Mouse (Mus musculus) CD4-positive, CD25-positive, alpha-beta regulatory T cell, adult 9 weeks (primary cell): Measurements from ENCODE around the gene Olfr599. TPM values are rescaled to one million over a fixed set of nuclear protein-coding genes. Genes with fewer than 3 reads are reported as not detected.

Source experiments
- polyA plus RNA-seq: library from polyadenylated mRNA; unstranded; fragments of 100-300 nt; shearing (Covaris generic); gene quantifications from one replicate; pipeline ENCODE4 v1.2.1, GENCODE M21; 2017

Olfr599 gene
- polyA plus RNA-seq, result not detected

GRCm38 (mm10) chr7:103335617-103336016, at the start of gene Olfr599:
TSS of gene Olfr599 (plus strand) at chr7:103335917.

GRCm38 (mm10) chr7:103305348-103305747, 30.4 kb upstream of the Olfr599 start, which contains the start of gene Olfr596:
TSS of gene Olfr596 (plus strand) at chr7:103305648.

GRCm38 (mm10) chr7:103316015-103316414, 19.7 kb upstream of the Olfr599 start, which contains the start of gene Olfr597:
TSS of gene Olfr597 (plus strand) at chr7:103316315.

DNA sequence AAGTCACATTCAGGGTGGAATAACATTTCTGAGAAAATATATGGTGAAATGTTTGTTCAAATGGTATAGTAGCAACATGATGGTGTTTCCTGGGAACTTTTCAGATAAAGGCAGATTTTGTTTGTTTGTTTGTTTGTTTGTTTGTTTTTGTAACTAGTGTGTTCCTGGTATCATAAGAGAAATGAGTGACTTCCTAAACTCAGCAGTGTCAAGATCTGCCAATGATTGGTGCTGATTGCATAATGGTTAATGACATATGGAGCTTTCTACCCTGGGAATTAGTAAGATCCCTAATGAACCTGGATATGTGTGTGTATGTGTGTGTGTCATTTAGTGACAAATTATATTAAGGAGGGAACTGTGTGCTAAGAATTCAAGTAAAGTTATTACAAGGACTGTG, 12.4 kb upstream of the Olfr599 start, which contains the start of gene Olfr598:
TSS of gene Olfr598 (plus strand) at position 301 of the 400 bp plus-strand sequence.

DNA sequence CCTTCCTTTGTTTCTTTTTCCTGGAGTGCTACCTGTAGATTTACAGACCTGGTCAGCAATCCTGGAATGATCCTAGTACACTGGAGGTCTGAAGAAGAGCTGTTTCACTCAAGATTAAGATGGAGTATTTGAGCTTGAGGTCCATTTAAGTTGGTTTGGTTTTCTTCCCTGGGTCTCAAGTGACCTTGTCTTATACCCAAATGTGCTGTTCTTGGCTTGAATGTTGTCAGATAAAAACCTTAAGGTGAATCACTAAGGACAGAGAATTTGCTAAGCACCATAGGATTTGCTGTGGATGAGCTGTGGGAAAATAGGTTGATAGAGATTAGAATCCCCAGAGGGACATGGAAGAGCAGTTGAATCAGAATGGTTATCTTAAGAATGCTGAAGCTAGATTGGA, 13.9 kb downstream of the Olfr599 start, which contains the start of gene Olfr600:
TSS of gene Olfr600 (minus strand) at position 101 of the 400 bp plus-strand sequence.

DNA sequence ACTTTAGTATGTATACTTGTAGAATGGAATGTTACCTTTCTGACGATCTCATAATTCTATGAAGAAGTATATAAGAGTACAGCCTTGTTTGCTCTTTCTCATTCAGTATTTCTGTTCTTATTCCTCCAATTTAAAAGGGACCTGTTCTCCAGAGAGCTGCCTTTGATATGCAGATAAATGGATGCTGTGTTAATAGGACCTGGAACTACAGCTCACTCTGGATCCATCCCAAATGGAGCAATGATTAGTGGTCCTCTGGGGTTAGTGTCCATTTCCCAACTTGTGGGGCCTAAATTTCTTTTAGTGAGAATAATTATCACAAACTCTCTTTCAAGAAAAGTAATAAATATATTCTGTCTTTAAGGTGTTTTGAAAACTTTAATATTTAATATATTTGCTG, 26.8 kb downstream of the Olfr599 start, which contains the start of gene Olfr601:
TSS of gene Olfr601 (minus strand) at position 101 of the 400 bp plus-strand sequence.

DNA sequence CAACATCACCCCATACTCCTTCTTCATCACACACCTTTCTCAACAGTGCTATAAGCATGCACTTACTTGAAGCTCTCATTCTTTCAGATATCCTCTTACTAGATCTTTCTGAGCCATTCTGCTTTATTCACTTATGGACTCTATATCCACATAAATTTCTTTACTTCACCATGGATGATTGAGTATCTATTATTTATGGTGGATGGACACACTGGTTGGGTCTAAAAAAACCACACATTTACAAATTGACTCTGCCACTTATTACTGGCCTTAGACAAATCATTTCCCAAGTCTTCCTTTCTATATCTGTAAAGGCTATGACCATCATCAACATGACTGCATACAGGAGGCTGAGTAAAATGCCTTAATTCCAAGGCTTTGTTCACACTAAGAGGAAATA, 50.4 kb downstream of the Olfr599 start, which contains the start of gene Olfr603:
TSS of gene Olfr603 (minus strand) at position 101 of the 400 bp plus-strand sequence.

Other genes with a start within 250 kb of the Olfr599 start
- gene Olfr585, start 238.2 kb upstream of the Olfr599 start, polyA plus RNA-seq, result not detected
- gene Olfr586, start 210.3 kb upstream of the Olfr599 start, polyA plus RNA-seq, result not detected
- gene Olfr588-ps1, start 195.0 kb upstream of the Olfr599 start, polyA plus RNA-seq, result not detected
- gene Olfr589, start 179.6 kb upstream of the Olfr599 start, polyA plus RNA-seq, result not detected
- gene Olfr591, start 157.6 kb upstream of the Olfr599 start, polyA plus RNA-seq, result not detected
- not detected for gene Olfr592, start 151.1 kb upstream of the Olfr599 start, polyA plus RNA-seq
- not detected for gene Olfr593, start 124.1 kb upstream of the Olfr599 start, polyA plus RNA-seq
- gene Olfr594, start 118.9 kb upstream of the Olfr599 start, polyA plus RNA-seq, result not detected
- gene Usp17ld, start 83.4 kb upstream of the Olfr599 start, polyA plus RNA-seq, result not detected
- gene Olfr596, start 30.3 kb upstream of the Olfr599 start, polyA plus RNA-seq, result not detected
- gene Olfr597, start 19.6 kb upstream of the Olfr599 start, polyA plus RNA-seq, result not detected
- not detected for gene Olfr598, start 12.3 kb upstream of the Olfr599 start, polyA plus RNA-seq
- gene Olfr600, start 13.8 kb downstream of the Olfr599 start, polyA plus RNA-seq, result not detected
- gene Olfr601, start 26.7 kb downstream of the Olfr599 start, polyA plus RNA-seq, result not detected
- not detected for gene Olfr603, start 50.3 kb downstream of the Olfr599 start, polyA plus RNA-seq
- gene Usp17lc, start 79.2 kb downstream of the Olfr599 start, polyA plus RNA-seq, result not detected
- not detected for gene Olfr605, start 109.5 kb downstream of the Olfr599 start, polyA plus RNA-seq
- not detected for gene Olfr606, start 113.1 kb downstream of the Olfr599 start, polyA plus RNA-seq
- 0.11 TPM for gene Olfr607, start 128.2 kb downstream of the Olfr599 start, polyA plus RNA-seq
- not detected for gene Olfr608, start 134.0 kb downstream of the Olfr599 start, polyA plus RNA-seq
- gene Olfr609, start 162.1 kb downstream of the Olfr599 start, polyA plus RNA-seq, result not detected
- gene Olfr610, start 176.2 kb downstream of the Olfr599 start, polyA plus RNA-seq, result not detected
- not detected for gene Olfr611, start 184.9 kb downstream of the Olfr599 start, polyA plus RNA-seq
- gene Olfr612, start 206.8 kb downstream of the Olfr599 start, polyA plus RNA-seq, result not detected
- not detected for gene Olfr613, start 212.2 kb downstream of the Olfr599 start, polyA plus RNA-seq
- gene Olfr615, start 220.2 kb downstream of the Olfr599 start, polyA plus RNA-seq, result not detected
- not detected for gene Olfr616, start 233.2 kb downstream of the Olfr599 start, polyA plus RNA-seq
- gene Olfr617, start 237.1 kb downstream of the Olfr599 start, polyA plus RNA-seq, result not detected